Mouse (Mus musculus) liver, adult 2 months (tissue): ENCODE measurements at regions not wholly inside any gene's neighbourhood (a gene's known extent, or its start where the extent isn't known, plus 50 kb on each side); places are given as distances from the start of the nearest gene placed in this dataset.

Source experiments
- CTCF ChIP-seq: fragments of 200-500 bp; IDR thresholded peaks from 2 replicates; pipeline ENCODE4 v1.5.1; 2011; ENCODE audit warnings: low read depth, low read length, control low read depth
- POLR2A ChIP-seq: fragments of 200-500 bp; IDR thresholded peaks from 2 replicates; pipeline ENCODE4 v1.6.1; 2011; ENCODE audit warnings: low read length, control low read depth; ENCODE audit not compliant: insufficient read depth; ENCODE audit errors: extremely low read depth

DNA sequence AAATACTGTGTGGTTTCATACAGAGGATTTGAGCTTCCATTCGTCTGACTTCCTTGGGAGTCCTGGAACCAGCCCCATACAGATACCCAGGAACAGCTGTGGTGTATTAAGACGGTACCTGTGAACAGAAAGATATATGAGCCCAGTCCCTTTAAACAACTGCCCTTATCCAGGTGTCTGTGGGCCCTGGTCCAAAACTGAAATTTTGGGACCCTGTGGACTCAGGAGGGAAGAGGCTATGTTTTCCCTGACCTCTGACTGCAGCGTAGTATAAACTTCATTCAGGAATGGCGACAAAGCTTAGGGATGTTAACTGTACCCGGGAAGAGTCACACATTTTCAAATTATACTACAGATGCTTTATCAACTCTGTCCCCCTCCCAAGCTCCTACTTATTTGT is 59.8 kb downstream of the Zfp281 start:
- TF ChIP-seq POLR2A (no peak), CTCF (no peak)
